Mouse (Mus musculus) liver, embryonic 12.5 days (tissue): ENCODE measurements around the gene Crebl2. TPM values are rescaled to one million over a fixed set of nuclear protein-coding genes. Genes with fewer than 3 reads are reported as not detected.

Experiments
- ATAC-seq: fragments of 200-750 bp; cut with Nextera tagmentation; 2 replicates; pipeline ENCODE4 v1.8.0; 2017; ENCODE audit warnings: moderate number of reproducible peaks, mild to moderate bottlenecking, moderate library complexity
- H3K27ac ChIP-seq: fragments of 300-500 bp; sonication (generic); 2 replicates; pipeline ENCODE4 v1.5.1; 2016; ENCODE audit warnings: mild to moderate bottlenecking
- H3K27me3 ChIP-seq: fragments of 300-500 bp; sonication (generic); replicated peaks from 2 replicates; pipeline ENCODE4 v1.6.1; 2016; ENCODE audit warnings: mild to moderate bottlenecking, moderate library complexity
- H3K36me3 ChIP-seq: fragments of 300-500 bp; sonication (generic); 2 replicates; pipeline ENCODE4 v1.6.1; 2016; ENCODE audit warnings: mild to moderate bottlenecking, moderate library complexity
- H3K4me1 ChIP-seq: fragments of 300-500 bp; sonication (generic); 2 replicates; pipeline ENCODE4 v1.6.1; 2016
- H3K4me2 ChIP-seq: fragments of 300-500 bp; sonication (generic); 2 replicates; pipeline ENCODE4 v1.6.1; 2016; ENCODE audit warnings: mild to moderate bottlenecking, moderate library complexity
- H3K4me3 ChIP-seq: fragments of 300-500 bp; sonication (generic); 2 replicates; pipeline ENCODE4 v1.5.1; 2016; ENCODE audit warnings: mild to moderate bottlenecking, moderate library complexity
- H3K9ac ChIP-seq: fragments of 300-500 bp; sonication (generic); 2 replicates; pipeline ENCODE4 v1.6.1; 2016; ENCODE audit warnings: mild to moderate bottlenecking, moderate library complexity
- H3K9me3 ChIP-seq: fragments of 300-500 bp; sonication (generic); replicated peaks from 2 replicates; pipeline ENCODE4 v1.6.1; 2016; ENCODE audit warnings: mild to moderate bottlenecking, moderate library complexity
- WGBS: fragments of 180-500 bp; shearing (Covaris S2); methylation state at CpG from one replicate; pipeline ENCODE4 v1.1.7; 2016; ENCODE audit not compliant: insufficient replicate concordance; 5-methylcytosine and 5-hydroxymethylcytosine counted together
- polyA plus RNA-seq: library from polyadenylated mRNA; unstranded; fragments of >200 nt; fragmentation: Nextera tagmentation; extraction: Ambion mirVana; gene quantifications from 2 replicates; pipeline ENCODE4 v1.2.1, GENCODE M21; 2016

Crebl2 gene
- polyA plus RNA-seq, 1 experiment from 2014 or later: 1.2 TPM

DNA sequence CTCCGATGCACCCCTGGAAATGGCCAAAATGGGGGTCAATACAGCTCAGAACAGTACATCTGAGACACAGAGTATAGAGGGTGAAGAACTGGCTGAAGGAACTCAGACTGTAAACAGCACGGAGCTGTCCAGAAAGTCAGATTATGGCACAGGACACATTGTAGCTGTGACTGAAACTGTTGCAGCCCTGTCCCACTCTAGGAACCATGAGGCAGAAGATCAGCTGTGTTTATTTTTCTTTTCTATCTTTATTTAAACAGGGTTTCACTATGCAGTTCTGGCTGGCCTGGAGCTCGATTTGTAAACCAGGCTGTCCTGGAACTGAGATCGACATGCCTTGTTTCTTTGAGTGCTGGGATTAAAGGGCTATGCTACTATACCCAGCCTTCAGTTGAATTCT lies 30.3 kb downstream of the Crebl2 start:
- Histone ChIP-seq H3K36me3 (no peaks in the 10 kb centered on the region; the same call in 1 of the 2 replicates), H3K27ac (no peak overlapping the region), H3K4me1 (peaks cover 6% of the 10 kb centered on the region; the same call in 1 of the 2 replicates), H3K9me3 (no peaks in the 10 kb centered on the region), H3K4me2 (no peak overlapping the region), H3K9ac (no peak overlapping the region), H3K27me3 (no peaks in the 10 kb centered on the region), H3K4me3 (no peak overlapping the region)
- ATAC-seq: no peak
- WGBS: 62% methylated on average over 4 of the region's 4 CpGs

DNA sequence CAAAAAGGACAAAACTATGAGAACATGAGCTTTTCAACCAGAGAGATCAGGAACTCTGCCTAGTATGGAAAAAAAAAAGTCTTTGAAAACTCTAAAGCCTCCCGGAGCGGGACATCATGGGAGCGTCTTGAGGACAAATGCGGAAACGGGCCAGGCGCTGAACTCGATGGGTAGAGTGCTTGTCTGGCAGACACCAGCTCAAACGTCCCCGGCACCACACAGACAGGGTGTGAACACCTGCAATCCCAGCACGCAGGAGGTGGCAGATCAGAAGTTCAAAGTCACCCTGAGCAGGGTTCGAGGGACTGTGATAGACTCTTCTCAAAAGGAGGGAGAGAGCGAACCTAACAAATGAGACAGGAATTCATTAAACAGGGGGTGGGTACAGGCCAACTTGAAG lies 31.4 kb downstream of the Crebl2 start:
- Histone ChIP-seq H3K27me3 (no peaks in the 10 kb centered on the region), H3K9ac (no peak overlapping the region), H3K36me3 (no peaks in the 10 kb centered on the region; the same call in 1 of the 2 replicates), H3K4me3 (no peak overlapping the region), H3K4me2 (no peak overlapping the region), H3K27ac (no peak overlapping the region), H3K9me3 (no peaks in the 10 kb centered on the region), H3K4me1 (peaks cover 13% of the 10 kb centered on the region; the same call in 1 of the 2 replicates)
- WGBS: 83% methylated on average over 12 of the region's 12 CpGs
- no peak for ATAC-seq

DNA sequence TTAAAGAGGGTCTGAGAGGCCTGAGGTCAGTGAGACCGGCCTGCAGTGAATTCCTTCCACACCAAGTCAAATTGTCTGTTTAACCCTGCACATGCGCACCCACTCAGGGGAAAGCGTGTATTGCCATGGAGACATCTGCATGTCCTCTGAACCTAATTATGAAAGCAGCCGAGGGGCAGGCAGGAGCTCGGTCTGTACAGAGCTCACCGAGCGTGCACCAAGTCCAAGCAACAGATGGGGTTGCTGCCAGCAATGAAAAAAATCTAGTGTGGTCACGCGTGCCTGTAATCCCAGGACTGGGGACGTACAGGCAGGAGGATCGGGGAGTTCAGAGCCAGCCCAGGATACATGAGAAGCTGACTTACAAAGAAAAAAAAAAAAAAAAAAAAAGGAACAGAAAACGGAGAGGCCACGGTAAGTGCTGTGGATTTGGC lies 32.7 kb downstream of the Crebl2 start:
- no peak overlapping the region for H3K27ac ChIP-seq
- H3K4me3 ChIP-seq: no peak overlapping the region
- H3K4me2 ChIP-seq: peak overlapping the region; percentile 42
- H3K9ac ChIP-seq: no peak overlapping the region
- no peak for ATAC-seq
- no peaks in the 10 kb centered on the region for H3K9me3 ChIP-seq
- H3K36me3 ChIP-seq: peaks cover 2% of the 10 kb centered on the region; the same call in 1 of the 2 replicates
- H3K4me1 ChIP-seq: peaks cover 13% of the 10 kb centered on the region; the same call in 1 of the 2 replicates
- 68% methylated on average over 13 of the region's 13 CpGs for WGBS
- no peaks in the 10 kb centered on the region for H3K27me3 ChIP-seq

GRCm38 (mm10) chr6:134863146-134863545 lies 33.2 kb downstream of the Crebl2 start:
- Histone ChIP-seq H3K4me3 (no peak overlapping the region), H3K4me2 (peak overlapping the region; percentile 42), H3K36me3 (peaks cover 5% of the 10 kb centered on the region; the same call in 1 of the 2 replicates), H3K9me3 (no peaks in the 10 kb centered on the region), H3K4me1 (peaks cover 13% of the 10 kb centered on the region; the same call in 1 of the 2 replicates), H3K9ac (no peak overlapping the region), H3K27me3 (no peaks in the 10 kb centered on the region), H3K27ac (no peak overlapping the region)
- 10% methylated on average over 19 of the region's 19 CpGs for WGBS
- ATAC-seq: 0 out of 2 replicates have a peak, but pooled peaks have one; percentile 50

GRCm38 (mm10) chr6:134866113-134866512 lies 36.2 kb downstream of the Crebl2 start:
- H3K27ac ChIP-seq: no peak overlapping the region
- peaks cover 24% of the 10 kb centered on the region for H3K36me3 ChIP-seq
- H3K9ac ChIP-seq: no peak overlapping the region
- ATAC-seq: no peak
- H3K4me2 ChIP-seq: no peak overlapping the region
- 83% methylated on average over 7 of the region's 7 CpGs for WGBS
- no peaks in the 10 kb centered on the region for H3K9me3 ChIP-seq
- H3K4me1 ChIP-seq: peaks cover 29% of the 10 kb centered on the region
- H3K27me3 ChIP-seq: no peaks in the 10 kb centered on the region
- H3K4me3 ChIP-seq: no peak overlapping the region

DNA sequence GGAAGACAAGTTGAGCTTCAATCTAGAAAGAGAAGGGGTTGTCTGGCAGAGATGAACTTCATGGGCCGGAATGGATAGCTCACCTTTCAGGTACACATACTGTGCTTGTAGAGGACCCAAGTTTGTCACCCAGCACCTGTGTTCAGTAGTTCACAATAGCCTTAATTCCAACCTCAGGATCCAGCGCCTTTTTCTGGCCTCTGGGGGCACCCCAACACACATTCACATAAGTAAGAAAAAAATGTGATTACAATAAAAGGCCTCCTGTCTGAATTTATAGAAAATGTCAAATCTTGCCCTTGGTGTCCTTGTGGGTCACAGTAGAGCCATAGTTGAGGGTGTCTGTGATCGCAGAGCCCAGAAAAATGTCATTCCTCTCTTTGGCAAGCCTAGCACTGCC lies 37.4 kb downstream of the Crebl2 start:
- peaks cover 24% of the 10 kb centered on the region for H3K36me3 ChIP-seq
- H3K9ac ChIP-seq: no peak overlapping the region
- 82% methylated on average over 3 of the region's 3 CpGs for WGBS
- H3K4me3 ChIP-seq: no peak overlapping the region
- H3K9me3 ChIP-seq: no peaks in the 10 kb centered on the region
- H3K4me1 ChIP-seq: peaks cover 35% of the 10 kb centered on the region
- H3K27ac ChIP-seq: no peak overlapping the region
- no peak overlapping the region for H3K4me2 ChIP-seq
- no peak for ATAC-seq
- H3K27me3 ChIP-seq: no peaks in the 10 kb centered on the region

- Histone ChIP-seq H3K4me3 (no peak overlapping the region), H3K27me3 (no peaks in the 10 kb centered on the region), H3K9ac (no peak overlapping the region), H3K4me2 (peak overlapping the region; percentile 31), H3K36me3 (peaks cover 24% of the 10 kb centered on the region), H3K9me3 (no peaks in the 10 kb centered on the region), H3K4me1 (peaks cover 29% of the 10 kb centered on the region), H3K27ac (peak overlapping the region; percentile 80)
- ATAC-seq: peak; percentile 79
- 59% methylated on average over 12 of the region's 12 CpGs for WGBS
Measured at GRCm38 (mm10) chr6:134870209-134870742, 40.3 kb downstream of the Crebl2 start.

DNA sequence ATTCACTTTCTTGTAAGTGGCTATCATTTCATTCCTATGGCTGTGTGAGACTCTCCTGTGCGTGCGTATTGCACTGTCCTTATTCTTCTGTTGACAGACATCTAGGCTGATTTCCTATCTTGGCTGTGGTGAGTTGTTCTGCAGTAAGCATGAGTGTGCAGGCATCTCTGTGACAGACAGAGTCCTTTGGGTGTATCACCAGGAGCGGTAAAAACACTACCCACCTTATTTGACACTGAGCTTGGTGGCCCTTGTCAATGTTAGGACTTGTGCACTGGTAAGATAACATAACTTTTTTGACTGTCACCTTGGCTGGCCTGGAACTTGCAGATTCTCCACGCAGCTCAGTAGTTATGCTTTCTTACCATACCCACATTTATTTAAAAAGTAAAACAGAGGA lies 40.9 kb downstream of the Crebl2 start:
- peaks cover 24% of the 10 kb centered on the region for H3K36me3 ChIP-seq
- H3K9me3 ChIP-seq: no peaks in the 10 kb centered on the region
- H3K4me3 ChIP-seq: no peak overlapping the region
- H3K27ac ChIP-seq: peak overlapping the region; percentile 80
- H3K9ac ChIP-seq: no peak overlapping the region
- H3K27me3 ChIP-seq: no peaks in the 10 kb centered on the region
- peak; percentile 76 for ATAC-seq
- 48% methylated on average over 4 of the region's 4 CpGs for WGBS
- peaks cover 27% of the 10 kb centered on the region for H3K4me1 ChIP-seq
- H3K4me2 ChIP-seq: peak overlapping the region; percentile 31; the same call in 1 of the 2 replicates

GRCm38 (mm10) chr6:134872236-134872635 lies 42.3 kb downstream of the Crebl2 start:
- H3K4me3 ChIP-seq: no peak overlapping the region
- ATAC-seq: no peak
- H3K4me2 ChIP-seq: no peak overlapping the region
- H3K4me1 ChIP-seq: peaks cover 23% of the 10 kb centered on the region
- H3K27me3 ChIP-seq: no peaks in the 10 kb centered on the region
- no peak overlapping the region for H3K27ac ChIP-seq
- 76% methylated on average over 2 of the region's 2 CpGs for WGBS
- no peak overlapping the region for H3K9ac ChIP-seq
- no peaks in the 10 kb centered on the region for H3K9me3 ChIP-seq
- H3K36me3 ChIP-seq: peaks cover 24% of the 10 kb centered on the region

GRCm38 (mm10) chr6:134873018-134873417 lies 43.1 kb downstream of the Crebl2 start:
- Histone ChIP-seq H3K36me3 (peaks cover 19% of the 10 kb centered on the region), H3K4me3 (no peak overlapping the region), H3K27me3 (no peaks in the 10 kb centered on the region), H3K4me2 (no peak overlapping the region), H3K27ac (no peak overlapping the region), H3K9me3 (no peaks in the 10 kb centered on the region), H3K4me1 (peaks cover 23% of the 10 kb centered on the region), H3K9ac (no peak overlapping the region)
- 66% methylated on average over 2 of the region's 2 CpGs for WGBS
- ATAC-seq: no peak

DNA sequence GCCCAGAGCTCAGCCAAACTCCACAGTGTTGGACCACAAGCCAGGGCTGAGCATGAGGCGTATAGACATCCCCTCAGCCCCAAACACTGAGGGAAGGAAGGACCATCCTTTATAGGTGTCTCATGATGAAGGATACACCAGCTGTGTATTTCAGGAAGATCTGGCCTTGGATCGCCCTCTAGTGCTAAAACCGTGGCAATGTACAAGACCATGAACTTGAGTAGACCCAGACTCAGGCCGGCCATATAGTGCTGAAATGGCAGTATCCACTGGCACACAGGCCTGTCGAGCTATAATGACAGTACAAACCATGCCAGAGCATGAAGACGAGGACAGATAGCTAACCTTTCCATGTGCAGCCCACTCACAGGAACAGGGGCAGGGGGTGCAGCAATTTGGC lies 46.8 kb downstream of the Crebl2 start:
- H3K27ac ChIP-seq: no peak overlapping the region
- H3K36me3 ChIP-seq: 0 out of 2 replicates have a peak, but pooled peaks cover 1% of the 10 kb centered on the region
- no peaks in the 10 kb centered on the region for H3K27me3 ChIP-seq
- ATAC-seq: peak; percentile 35; the same call in 1 of the 2 replicates
- WGBS: 45% methylated on average over 6 of the region's 6 CpGs
- H3K4me3 ChIP-seq: no peak overlapping the region
- H3K4me2 ChIP-seq: no peak overlapping the region
- no peaks in the 10 kb centered on the region for H3K9me3 ChIP-seq
- H3K4me1 ChIP-seq: peaks cover 6% of the 10 kb centered on the region
- H3K9ac ChIP-seq: no peak overlapping the region

DNA sequence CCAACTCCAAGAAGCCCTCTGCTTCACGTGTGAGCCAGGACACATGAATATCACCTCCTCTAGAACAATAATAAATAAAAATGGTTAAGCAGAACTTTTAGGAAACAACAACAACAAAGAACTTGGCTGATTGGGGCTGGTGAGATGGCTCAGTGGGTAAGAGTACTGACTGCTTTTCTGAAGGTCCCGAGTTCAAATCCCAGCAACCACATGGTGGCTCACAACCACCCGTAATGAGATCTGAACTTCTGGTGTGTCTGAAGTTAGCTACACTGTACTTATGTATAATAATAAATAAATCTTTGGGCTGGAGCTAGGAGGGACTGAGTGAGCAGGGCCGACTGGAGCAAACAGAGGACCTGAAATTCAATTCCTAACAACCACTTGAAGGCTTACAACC lies 47.3 kb downstream of the Crebl2 start:
- WGBS: 77% methylated on average over 4 of the region's 4 CpGs
- ATAC-seq: no peak
- Histone ChIP-seq H3K4me2 (no peak overlapping the region), H3K9ac (no peak overlapping the region), H3K36me3 (0 out of 2 replicates have a peak, but pooled peaks cover 5% of the 10 kb centered on the region), H3K4me3 (no peak overlapping the region), H3K27me3 (no peaks in the 10 kb centered on the region), H3K9me3 (no peaks in the 10 kb centered on the region), H3K4me1 (peaks cover 6% of the 10 kb centered on the region), H3K27ac (no peak overlapping the region)
